ENCODE assay signal across 8 mouse cellular contexts in the genomic region with DNA sequence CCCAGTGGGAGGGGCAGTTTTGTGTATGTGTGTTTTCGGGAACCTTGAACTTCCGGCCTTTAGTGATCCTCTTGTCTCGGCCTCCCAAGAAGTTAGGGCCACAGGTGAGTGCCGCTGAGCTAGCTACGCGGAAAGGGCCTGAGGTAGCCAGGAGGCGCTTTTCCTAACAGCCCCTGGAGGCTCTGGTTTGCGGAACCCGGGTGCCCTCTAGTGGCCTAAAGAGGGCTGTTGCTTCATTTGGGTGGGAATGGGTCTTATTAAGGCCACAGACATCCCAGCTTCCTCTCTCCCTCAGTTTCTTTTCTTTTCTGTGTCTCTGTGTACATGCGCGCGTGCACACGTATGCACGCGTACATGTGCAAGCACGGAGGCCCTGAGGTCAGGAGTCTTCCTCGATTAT. TPM values are rescaled to one million over a fixed set of nuclear protein-coding genes. Genes with fewer than 3 reads are reported as not detected.
DNase-seq lines count a peak whose midpoint lies in the region; ATAC-seq lines count a peak whose summit lies in the region.

No protein-coding gene starts in this region.

- no peak overlapping the region for H3K27ac ChIP-seq in forebrain, embryonic 13.5 days

- no peak overlapping the region for H3K9ac ChIP-seq in forebrain, embryonic 13.5 days

- WGBS in forebrain, embryonic 13.5 days = 21% methylated on average over 17 of the region's 17 CpGs

- no peaks in the 10 kb centered on the region for H3K9me3 ChIP-seq in forebrain, embryonic 13.5 days (replicated peaks)

- H3K36me3 ChIP-seq in forebrain, embryonic 13.5 days (ENCODE audit: poor library complexity, severe bottlenecking) = peaks cover 39% of the 10 kb centered on the region

- no peak overlapping the region for H3K4me3 ChIP-seq in forebrain, embryonic 13.5 days

- no peaks in the 10 kb centered on the region for H3K4me1 ChIP-seq in forebrain, embryonic 13.5 days

- H3K27me3 ChIP-seq in forebrain, embryonic 13.5 days = no peaks in the 10 kb centered on the region

- ATAC-seq in forebrain, embryonic 13.5 days = peak; percentile 68; the same call in 1 of the 2 replicates
- peak; percentile 55 to 69; a peak in 3 of 4 replicates for ATAC-seq in hematopoietic stem cell, adult 5-6 weeks (replicated peaks in 1 of 2; ENCODE audit: insufficient read depth in 1 of 2, low FRiP score in 2 of 2, low TSS enrichment in 1 of 2, low read depth in 1 of 2, poor library complexity in 2 of 2, severe bottlenecking in 2 of 2)

- DNase-seq in MEL-GATA-1-ER (ENCODE audit: extremely low read depth, low read depth) = peak; percentile 21
- DNase-seq in c-Kit-positive CD71-negative TER-119-negative erythroid progenitor cells, embryonic 14.5 days (ENCODE audit: low read depth) = peak; percentile 81
- peak; percentile 59 for DNase-seq in layer of hippocampus, adult 9-11 months
- DNase-seq in lung, postnatal 25 days (ENCODE audit: low spot score) = peak; percentile 80
- peak; percentile 82 to 89 for DNase-seq in right cerebral cortex, adult 2 months (ENCODE audit: low spot score in 2 of 2)
- DNase-seq in urinary bladder, adult 18-20 months (ENCODE audit: low spot score in 2 of 2) = peak; percentile 61 to 74

- no peak overlapping the region for H3K4me2 ChIP-seq in forebrain, embryonic 13.5 days

RNA-seq across cellular contexts. Expression of gene Sh2b2, which starts 6.5 kb away (rescaled TPM):
- polyA plus RNA-seq in forebrain, embryonic 13.5 days (2015; fragmentation: Nextera tagmentation; extraction: Ambion mirVana) = 17.4 and 19.9 TPM in 2 replicates
- total RNA-seq in hematopoietic stem cell, adult 5-6 weeks (2017) = 3.6 and 7.4 TPM in 2 replicates

RNA-seq across cellular contexts. Expression of gene Prkrip1, which starts 54.1 kb away (rescaled TPM):
- 64.2 and 74.0 TPM in 2 replicates for polyA plus RNA-seq in forebrain, embryonic 13.5 days (2015; fragmentation: Nextera tagmentation; extraction: Ambion mirVana)
- 42.5 and 55.0 TPM in 2 replicates for total RNA-seq in hematopoietic stem cell, adult 5-6 weeks (2017)

Comparison
In these comparisons a context has a peak if more than half of its experiments do, and no peak if none do; other contexts are left out.
1. DNase-seq: peak in every context shown above with its lines; median percentile 86 in right cerebral cortex, adult 2 months; 81 in c-Kit-positive CD71-negative TER-119-negative erythroid progenitor cells, embryonic 14.5 days; 80 in lung, postnatal 25 days; 68 in urinary bladder, adult 18-20 months; 59 in layer of hippocampus, adult 9-11 months; 21 in MEL-GATA-1-ER.